Mouse (Mus musculus): ENCODE measurements around the gene Gm11077.

Gm11077 gene

GRCm38 (mm10) chr6:140729272-140729671 lies at the start of gene Gm11077:
TSS of gene Gm11077 (plus strand) at chr6:140729284.
- DNase-seq (ENCODE audit: low spot score in 2 of 2), result no peak

DNA sequence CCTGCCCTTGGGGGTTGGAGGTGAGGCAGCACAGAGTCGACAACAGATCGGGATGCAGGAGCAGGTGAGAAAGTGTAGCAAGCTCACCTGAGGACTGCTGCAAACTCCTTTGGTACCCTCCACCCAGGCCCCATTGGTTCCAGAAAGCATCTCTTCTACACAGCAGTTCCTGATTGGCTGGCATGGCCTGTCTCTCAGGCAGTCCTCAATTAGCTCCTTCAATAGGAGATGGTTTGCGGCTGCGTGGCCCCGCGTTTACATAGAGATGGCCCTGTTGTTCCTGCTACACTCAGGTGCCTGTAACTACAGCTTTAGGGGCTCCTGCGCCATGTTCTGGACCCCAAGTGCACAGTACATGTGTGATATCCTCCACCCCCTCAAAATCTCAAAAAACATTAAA lies 48.4 kb upstream of the Gm11077 start:
- DNase-seq (ENCODE audit: low spot score in 2 of 2), result no peak

- DNase-seq (ENCODE audit: low spot score in 2 of 2), result no peak
These were observed 46.3 kb upstream of the Gm11077 start for GRCm38 (mm10) chr6:140682829-140683228.

- no peak for DNase-seq (ENCODE audit: low spot score in 2 of 2)
These were observed 44.7 kb upstream of the Gm11077 start for GRCm38 (mm10) chr6:140684403-140684802.

DNA sequence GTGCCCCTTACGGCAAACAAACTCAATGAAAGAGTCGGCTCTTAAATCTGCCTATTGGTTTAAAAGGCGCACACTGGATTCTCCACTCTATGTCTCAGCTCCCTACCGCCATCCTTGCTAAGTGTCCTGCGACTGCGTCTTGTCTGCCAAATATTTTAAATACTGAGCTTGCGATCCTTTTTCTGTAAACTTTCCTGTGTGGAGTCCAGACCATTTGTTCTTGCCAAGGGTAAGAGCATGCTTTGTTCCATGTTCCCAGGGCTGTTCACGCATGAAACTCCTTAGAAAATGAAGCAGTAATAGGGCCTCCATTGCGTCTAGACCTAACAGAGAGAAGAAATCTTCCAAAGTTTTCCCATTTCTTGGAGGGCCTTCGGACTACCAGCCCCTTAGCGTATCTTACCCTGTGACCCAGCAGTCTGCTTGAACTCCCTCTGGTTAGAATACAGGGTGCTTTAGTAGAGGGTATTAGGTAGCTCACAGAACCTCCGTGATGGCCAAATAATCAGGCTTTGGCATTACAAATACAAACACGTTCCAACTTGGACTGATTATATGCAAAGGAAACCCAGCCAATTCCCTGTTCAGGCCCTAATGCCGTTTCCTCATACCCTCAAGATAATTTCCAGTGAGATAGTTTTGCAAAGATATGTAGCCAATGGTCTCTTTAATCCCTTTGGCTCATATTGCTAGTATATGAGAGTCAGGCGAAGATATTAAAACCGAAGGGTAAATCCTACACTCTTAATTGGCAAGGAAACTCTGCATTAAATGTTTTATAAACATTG lies 39.3 kb upstream of the Gm11077 start:
- no peak for DNase-seq (ENCODE audit: low spot score in 2 of 2)

DNA sequence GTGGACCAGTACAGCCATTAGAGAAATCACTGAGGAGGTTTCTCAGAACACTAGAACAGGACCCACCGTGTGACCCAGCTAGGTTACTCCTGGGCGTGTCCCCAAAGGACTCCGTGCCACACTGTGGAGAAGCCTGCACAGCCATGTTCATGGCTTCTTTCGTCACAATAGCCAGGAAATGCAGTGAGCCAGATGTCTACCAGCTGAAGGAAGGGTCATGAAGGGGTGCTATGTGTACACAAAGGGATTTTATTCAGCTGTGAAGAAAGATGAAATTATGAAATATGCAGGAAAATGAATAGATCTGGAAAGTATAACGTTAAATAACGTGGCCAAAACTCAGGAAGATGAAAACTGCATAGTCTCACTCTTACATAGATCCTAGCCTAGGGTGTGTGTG lies 36.9 kb upstream of the Gm11077 start:
- DNase-seq (ENCODE audit: low spot score in 2 of 2), result no peak

DNA sequence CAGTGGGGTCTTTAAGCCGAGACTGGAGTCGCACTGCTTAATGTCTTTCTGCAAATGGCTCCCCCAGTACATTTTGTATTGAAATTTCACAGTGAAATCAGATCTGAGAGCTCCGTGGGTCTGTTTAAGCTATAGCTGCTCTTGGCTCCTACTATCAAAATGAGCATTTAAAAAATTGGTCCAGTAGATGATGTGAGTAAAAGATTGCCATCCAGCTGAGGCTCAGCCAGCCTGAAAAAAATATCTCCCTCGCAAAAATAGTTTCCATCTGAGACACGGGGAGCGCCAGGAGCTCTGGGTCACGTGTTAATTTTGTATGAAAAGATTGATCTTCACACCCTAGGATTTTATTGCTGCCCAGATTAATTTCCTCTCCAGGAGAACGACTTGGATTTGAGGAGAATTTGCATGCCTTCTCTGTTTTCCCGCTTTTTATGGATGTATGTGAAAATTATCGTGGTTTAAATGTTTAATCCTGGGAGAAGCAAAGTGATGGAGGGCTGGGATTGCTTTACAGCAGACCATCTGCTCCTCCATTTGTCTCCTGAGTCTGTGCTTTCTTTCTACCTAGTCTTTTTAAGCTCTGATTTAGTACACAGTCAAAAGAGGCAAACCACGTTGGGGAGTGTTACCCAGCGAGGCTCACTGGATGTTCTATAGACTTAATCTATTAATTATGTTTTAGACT lies 32.7 kb upstream of the Gm11077 start:
- DNase-seq (ENCODE audit: low spot score in 2 of 2), result no peak

GRCm38 (mm10) chr6:140697994-140698393 lies 31.1 kb upstream of the Gm11077 start:
- DNase-seq (ENCODE audit: low spot score in 2 of 2), result peak; percentile 81 to 88

DNA sequence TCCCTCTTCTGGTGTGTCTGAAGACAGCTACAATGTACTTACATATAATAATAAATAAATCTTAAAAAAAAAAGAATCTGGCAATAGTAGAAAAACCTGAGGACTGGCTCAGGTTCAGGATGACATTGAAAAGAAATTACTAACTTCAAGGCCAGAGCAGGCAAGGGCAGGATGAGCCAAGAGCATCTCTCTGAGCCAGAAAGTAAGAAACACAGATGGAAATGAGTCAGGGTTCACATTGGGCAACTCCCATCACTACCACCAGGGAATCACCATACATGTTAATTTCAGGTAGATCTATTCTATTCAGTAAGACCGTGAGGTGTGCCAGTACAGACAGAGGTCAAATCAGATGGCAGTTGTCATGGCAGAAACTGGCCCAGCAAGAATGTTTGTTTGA lies 30.5 kb upstream of the Gm11077 start:
- no peak for DNase-seq (ENCODE audit: low spot score in 2 of 2)

DNA sequence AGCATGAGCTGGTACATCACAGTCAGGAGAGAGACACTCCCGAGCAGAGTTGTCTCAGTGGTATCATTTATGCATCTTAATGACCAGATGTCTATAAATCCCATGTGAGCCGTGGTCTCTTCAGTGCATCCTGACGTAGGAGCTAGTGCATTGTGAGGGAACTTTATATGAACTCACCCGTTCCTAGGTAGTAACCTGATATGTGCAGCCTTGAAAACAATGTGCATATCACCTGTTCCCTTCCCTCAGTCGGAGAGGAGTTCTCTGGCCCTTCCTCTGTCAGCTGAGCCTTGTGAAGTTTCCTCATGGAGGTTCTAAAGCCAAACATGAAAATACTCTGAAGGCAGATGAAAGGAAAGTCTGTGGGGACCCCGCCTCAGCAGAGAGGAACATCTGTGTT lies 27.8 kb upstream of the Gm11077 start:
- DNase-seq (ENCODE audit: low spot score in 2 of 2), result no peak

GRCm38 (mm10) chr6:140705132-140705531 lies 24.0 kb upstream of the Gm11077 start:
- no peak for DNase-seq (ENCODE audit: low spot score in 2 of 2)

DNA sequence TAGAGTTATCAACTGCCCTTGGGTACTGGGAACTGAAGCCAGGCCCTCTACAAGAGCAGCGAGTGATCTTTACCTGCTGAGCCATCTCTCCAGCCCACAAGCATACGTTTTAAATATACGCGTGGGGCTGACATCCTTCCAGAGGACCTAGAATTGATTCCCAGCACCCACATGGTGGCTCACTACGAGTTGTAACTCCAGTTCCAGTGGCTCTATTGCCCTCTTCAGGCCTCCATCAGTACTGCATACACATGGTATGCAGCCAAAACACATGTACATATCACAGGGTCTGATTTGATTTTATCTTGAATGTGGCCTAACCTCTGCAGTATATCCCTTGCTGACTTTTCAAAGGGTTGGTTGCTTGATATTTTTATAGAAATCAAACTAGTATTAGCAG lies 23.0 kb upstream of the Gm11077 start:
- no peak for DNase-seq (ENCODE audit: low spot score in 2 of 2)

- no peak for DNase-seq (ENCODE audit: low spot score in 2 of 2)
These were observed 21.0 kb upstream of the Gm11077 start for GRCm38 (mm10) chr6:140708059-140708458.

GRCm38 (mm10) chr6:140709415-140710107 lies 19.5 kb upstream of the Gm11077 start:
- no peak for DNase-seq (ENCODE audit: low spot score in 2 of 2)

- peak; percentile 82 to 85 for DNase-seq (ENCODE audit: low spot score in 2 of 2)
These were observed 16.3 kb upstream of the Gm11077 start for GRCm38 (mm10) chr6:140712754-140713153.

- peak; percentile 76 to 89 for DNase-seq (ENCODE audit: low spot score in 2 of 2)
These were observed 14.1 kb upstream of the Gm11077 start for GRCm38 (mm10) chr6:140714905-140715365.

GRCm38 (mm10) chr6:140722058-140722457 lies 7.0 kb upstream of the Gm11077 start:
- DNase-seq (ENCODE audit: low spot score in 2 of 2), result no peak

DNA sequence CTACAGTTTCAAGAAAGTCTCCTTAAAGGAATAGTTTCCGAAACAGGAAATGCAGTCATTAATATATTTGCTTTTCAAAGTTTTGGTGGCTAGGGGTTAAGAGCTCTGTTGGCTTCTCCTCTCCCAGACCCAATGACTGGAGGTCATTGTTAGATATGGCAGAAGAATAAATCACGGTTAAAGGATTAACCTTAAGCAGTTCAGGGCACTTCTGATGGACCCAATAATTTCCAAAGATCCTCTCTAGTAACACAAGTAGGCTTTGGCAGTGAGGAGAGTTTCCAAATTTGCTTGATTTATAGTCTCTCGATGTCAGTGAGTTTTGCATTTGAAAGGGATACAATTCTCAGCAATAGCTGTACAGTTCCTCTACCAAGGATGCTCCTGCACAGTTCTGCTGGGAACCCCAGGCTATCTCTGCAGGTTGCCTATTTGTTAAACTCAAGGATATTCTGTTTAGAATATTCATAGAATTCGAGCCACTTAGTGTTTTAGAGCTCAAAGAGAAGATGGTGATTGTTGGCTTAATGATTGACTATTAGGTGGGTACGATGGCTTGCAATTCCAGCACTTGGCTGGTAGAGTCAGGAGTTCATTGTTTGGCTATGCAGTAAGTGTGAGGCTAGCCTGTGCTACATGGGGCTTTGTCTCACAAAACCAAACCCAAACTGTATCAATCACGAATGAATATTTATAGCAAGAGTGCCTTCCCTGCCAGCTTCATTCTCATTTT lies 1.8 kb downstream of the Gm11077 start:
- no peak for DNase-seq (ENCODE audit: low spot score in 2 of 2)

DNA sequence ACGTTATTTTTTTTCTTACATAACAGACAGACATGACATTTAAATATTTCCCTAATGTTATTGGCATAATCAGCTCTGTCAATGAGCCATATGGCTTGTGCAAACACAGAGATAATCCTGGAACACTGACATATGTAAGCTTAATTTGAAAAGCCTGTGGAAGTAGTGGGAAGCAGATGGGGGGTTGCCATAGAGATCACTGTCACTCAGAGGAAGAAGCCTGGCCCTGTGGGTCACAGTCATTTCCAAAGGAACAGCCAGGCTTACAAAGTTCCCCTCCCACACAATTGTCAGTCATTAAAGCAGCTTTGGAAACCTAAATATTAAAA lies 2.3 kb downstream of the Gm11077 start:
- peak; percentile 60 to 81 for DNase-seq (ENCODE audit: low spot score in 2 of 2)

DNA sequence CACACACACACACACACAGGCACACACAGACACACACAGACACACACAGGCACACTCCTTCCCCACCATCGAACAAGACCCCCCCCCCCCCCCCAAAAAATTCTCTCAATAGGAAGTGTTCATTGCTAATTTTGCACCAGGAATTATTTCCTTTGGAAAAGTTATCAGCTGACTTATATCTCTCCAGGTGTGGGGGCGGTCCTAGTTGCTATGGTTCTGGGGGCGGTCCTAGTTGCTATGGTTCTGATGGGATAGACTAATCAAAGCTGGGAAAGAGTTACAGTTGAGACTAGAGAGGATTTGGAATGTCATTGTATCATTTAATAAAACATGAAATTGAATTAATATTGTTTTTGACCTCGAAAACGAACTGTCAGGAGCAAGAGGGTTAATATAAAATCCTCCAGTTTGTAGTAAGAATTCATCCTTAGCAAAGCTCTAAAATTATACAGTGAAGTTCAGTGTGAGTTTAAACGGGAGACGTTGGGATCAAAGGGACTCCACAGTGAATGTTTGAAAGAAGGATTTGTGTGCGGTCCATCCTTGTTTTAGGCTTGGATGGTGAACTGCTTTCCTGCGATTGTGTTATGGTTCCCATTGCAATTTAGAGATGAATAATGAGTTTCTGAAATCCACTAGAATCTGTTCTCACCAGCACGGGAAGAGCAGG lies 4.0 kb downstream of the Gm11077 start:
- DNase-seq (ENCODE audit: low spot score in 2 of 2), result peak; percentile 62 to 75

DNA sequence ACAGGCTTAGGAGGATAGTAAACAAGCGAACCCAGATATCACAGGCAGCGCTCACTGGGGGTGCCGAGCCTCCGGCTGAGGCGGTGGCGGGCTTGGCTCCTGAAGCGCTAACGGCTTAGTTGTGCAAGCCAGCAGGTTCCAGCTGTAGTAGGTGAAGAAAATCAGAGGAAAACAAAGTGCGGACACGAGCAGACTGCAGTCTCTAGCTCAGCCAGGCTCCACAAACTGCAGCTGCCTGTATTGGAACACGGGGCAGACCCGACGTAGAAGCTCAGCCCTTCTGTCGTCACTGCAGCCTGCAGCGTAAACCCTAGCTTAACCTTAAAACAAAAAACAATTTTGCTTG lies 4.5 kb downstream of the Gm11077 start:
- DNase-seq (ENCODE audit: low spot score in 2 of 2), result peak in 1 of 2 experiments; percentile 29

- DNase-seq (ENCODE audit: low spot score in 2 of 2), result no peak
These were observed 16.5 kb downstream of the Gm11077 start for GRCm38 (mm10) chr6:140745586-140745985.
